31 mouse cellular contexts compared by ENCODE assay signal in genomic region chr19:43870418-43870817, GRCm38 (mm10).
"Had no signal": no experiment of that assay in that cellular context is flagged by ENCODE, and none has a peak within 500 bp of the region (broad histone marks: within the 10 kb centered on the region; RNA-seq: fewer than 3 reads in every experiment).

No protein-coding gene starts in this region.

- H3K4me2 ChIP-seq: heart, embryonic 11.5 days; heart, embryonic 12.5 days; heart, embryonic 13.5 days; heart, embryonic 15.5 days; hindbrain, embryonic 12.5 days; hindbrain, embryonic 13.5 days; hindbrain, embryonic 14.5 days; hindbrain, embryonic 15.5 days; intestine, embryonic 15.5 days; kidney, embryonic 15.5 days had no signal

- H3K4me3 ChIP-seq: heart, embryonic 10.5 days; heart, embryonic 12.5 days; heart, embryonic 13.5 days; heart, embryonic 15.5 days; hindbrain, embryonic 10.5 days; hindbrain, embryonic 12.5 days; hindbrain, embryonic 13.5 days; hindbrain, embryonic 15.5 days; intestine, embryonic 15.5 days; kidney, embryonic 15.5 days; left cerebral cortex, adult 2 months had no signal

- H3K27me3 ChIP-seq: heart, embryonic 12.5 days; heart, embryonic 13.5 days; heart, embryonic 15.5 days; hindbrain, embryonic 12.5 days; hindbrain, embryonic 13.5 days; hindbrain, embryonic 15.5 days; intestine, embryonic 15.5 days; kidney, embryonic 15.5 days had no signal

- H3K27ac ChIP-seq: heart, embryonic 10.5 days; heart, embryonic 13.5 days; heart, embryonic 15.5 days; hindbrain, embryonic 10.5 days; hindbrain, embryonic 12.5 days; hindbrain, embryonic 13.5 days; hindbrain, embryonic 14.5 days; hindbrain, embryonic 15.5 days; hindbrain, postnatal 0 days; intestine, embryonic 15.5 days; kidney, embryonic 15.5 days; kidney, postnatal 0 days; left cerebral cortex, adult 2 months had no signal

- DNase-seq: heart, postnatal 10 days; heart, postnatal 14 days; heart, postnatal 36 days; heart, postnatal 4 days; kidney, adult 11 months; kidney, adult 18-20 months; kidney, adult 2 months; kidney, adult 8-10 months; kidney, adult 9 months; kidney, postnatal 10 days; kidney, postnatal 14 days; kidney, postnatal 25 days; kidney, postnatal 36 days; kidney, postnatal 4 days; layer of hippocampus, adult 9-11 months; layer of hippocampus, postnatal 36 days had no signal

- H3K4me1 ChIP-seq: heart, embryonic 10.5 days; heart, embryonic 12.5 days; heart, embryonic 13.5 days; heart, embryonic 15.5 days; hindbrain, embryonic 10.5 days; hindbrain, embryonic 12.5 days; hindbrain, embryonic 15.5 days; kidney, embryonic 15.5 days had no signal

- H3K9me3 ChIP-seq: heart, embryonic 10.5 days; heart, embryonic 12.5 days; heart, embryonic 13.5 days; heart, embryonic 15.5 days; hindbrain, embryonic 10.5 days; hindbrain, embryonic 12.5 days; hindbrain, embryonic 13.5 days; hindbrain, embryonic 15.5 days; intestine, embryonic 15.5 days; kidney, embryonic 15.5 days had no signal

- H3K9ac ChIP-seq: heart, embryonic 12.5 days; heart, embryonic 13.5 days; heart, embryonic 15.5 days; hindbrain, embryonic 12.5 days; hindbrain, embryonic 13.5 days; hindbrain, embryonic 14.5 days; hindbrain, embryonic 15.5 days; intestine, embryonic 15.5 days; kidney, embryonic 15.5 days had no signal
